Mouse (Mus musculus): ENCODE data around the gene Tmem132c.

Gene Tmem132c

DNA sequence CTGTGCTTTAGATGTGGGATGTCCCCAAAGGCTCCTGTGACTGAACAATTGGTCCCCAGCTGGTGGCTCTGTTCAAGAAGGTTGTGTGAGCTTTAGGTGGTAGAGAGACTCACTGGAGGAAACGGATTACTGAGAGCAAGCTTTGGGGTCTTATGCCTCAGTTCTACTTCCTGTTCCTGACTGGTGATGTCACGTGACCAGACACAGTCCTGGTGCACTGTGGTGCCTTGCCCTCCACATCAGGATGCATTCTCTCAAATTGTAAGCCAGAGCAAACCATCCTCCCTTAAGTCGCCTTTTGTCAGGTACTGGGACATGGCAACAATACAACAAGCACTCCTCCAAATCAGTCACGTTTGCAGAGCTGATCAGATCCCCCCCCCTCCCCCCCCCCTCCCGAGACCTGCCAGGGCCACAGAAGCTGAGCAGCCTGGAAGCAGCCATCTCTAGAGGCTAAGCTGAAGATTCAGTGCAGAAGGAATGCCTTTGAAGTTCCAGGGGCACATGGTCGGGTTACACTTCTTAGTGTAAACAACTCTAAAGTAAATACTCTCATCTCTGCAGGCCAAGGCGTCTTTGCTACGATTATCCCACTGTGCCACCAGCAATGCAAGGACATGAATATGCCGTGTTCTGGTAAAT, 164.5 kb downstream of the Tmem132c start:
- no peak for DNase-seq (ENCODE audit: low spot score)

DNA sequence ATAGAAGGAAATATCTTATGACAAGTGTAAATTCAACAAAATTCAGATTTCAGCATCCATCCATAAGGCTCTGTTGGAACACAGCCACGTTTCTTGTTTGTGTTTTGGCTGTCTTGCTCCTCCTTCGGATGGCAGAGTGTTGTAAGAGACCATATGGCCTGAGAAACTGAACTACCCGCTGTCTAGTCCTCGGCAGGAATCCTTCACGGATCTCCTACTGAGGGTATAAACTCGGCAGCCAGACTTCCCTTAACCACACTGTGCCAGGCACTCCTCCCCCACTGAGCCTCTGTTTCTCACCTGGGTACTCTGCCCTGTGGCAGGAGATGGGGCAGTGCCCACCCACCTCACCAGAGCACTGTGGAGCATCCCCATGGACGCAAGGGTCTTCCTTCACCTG, 174.9 kb downstream of the Tmem132c start:
- DNase-seq (ENCODE audit: low spot score), result no peak

DNA sequence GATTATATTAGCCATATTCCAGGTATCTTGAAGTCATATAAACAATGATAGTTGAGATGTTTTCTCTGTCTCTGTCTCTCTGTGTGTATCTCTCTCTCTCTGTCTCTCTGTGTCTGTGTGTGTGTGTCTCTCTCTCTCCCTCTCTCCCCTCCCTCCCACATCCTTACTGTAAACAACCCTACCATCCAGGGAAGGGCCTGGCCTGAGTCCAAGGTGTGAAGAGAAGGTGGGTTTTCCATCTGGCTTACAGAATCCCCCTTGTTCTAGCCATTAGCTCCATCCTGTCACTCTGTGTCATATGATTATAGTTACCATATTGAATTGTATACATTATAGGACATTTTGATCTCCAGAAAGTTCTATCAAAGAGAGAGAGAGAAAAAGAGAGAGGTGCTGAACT, 182.3 kb downstream of the Tmem132c start:
- no peak for DNase-seq (ENCODE audit: low spot score)

DNA sequence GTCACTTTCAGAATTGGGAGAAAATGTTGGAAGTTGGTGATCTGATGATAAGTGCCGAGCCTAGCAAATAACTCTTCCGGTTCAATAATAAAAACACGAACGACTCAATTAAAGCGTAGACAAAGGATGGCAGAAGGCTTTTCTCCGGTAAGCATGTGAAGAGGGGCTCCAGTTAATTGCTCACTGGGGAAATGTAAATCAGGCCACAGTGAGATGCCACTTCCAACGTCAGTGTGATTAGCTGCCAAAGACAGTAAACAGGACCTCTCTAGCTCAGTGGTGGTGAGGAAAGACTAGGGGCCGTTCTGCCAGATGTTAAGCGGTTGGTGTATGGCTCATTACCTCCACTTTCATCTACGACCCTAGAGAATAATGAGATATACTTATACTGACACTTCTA, 187.5 kb downstream of the Tmem132c start:
- DNase-seq (ENCODE audit: low spot score), result no peak

DNA sequence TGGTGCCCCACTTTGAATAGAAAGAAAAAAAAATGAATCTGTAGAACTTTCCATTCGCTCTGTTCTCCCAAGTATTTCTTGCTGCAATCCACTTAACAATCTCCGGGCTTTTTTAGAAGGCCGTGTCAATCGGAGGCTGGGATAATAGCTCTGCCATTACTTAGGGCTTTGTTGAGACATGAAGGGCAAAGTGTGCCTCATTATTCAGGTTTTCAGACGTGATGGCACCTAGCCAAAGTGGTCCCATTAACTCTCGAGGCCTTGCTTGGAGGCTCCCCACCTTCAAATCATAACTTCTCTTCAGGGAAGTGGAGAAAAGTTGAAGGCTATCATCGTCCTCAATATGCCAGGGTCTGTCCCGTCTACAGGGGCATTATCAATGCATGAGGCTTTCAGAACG, 190.0 kb downstream of the Tmem132c start:
- no peak for DNase-seq (ENCODE audit: low spot score)

DNA sequence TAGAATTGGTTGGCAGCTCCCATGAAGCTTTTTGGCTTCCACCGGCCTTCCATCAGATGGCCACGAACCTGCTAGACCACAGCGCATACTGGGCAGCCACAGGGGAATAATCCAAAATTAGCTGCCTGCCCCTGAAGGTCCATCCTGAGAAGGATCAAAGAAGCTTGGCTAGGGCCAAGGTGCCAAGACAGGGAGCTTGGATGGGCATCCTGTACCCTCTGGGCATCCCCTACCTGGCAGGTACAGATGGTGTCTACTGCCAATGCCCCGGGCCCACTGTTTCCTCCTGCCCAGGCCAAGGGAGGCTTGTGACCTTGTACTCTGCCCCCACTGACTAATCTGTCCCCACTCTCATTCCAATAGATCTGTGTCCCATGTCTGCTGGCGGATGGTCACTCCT, 195.2 kb downstream of the Tmem132c start:
- no peak for DNase-seq (ENCODE audit: low spot score)

DNA sequence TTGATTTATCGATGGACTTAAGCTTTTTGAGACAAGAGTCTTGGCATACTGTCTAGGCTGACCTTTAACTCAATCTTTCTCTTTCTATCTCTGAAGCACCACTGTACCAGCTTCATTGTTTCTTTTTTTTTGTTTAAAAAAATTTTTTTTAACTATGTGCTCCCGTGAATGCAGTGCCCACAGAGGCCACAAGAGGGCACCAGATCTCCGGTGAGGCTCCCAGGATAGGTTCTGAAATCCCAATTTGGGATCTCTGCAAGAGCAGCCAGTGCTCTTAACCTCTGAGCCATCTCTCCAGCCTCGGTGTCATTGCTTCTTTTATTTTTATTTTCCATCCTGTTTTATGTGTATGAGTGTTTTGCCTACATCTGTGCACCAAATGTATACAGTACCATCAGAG, 197.0 kb downstream of the Tmem132c start:
- no peak for DNase-seq (ENCODE audit: low spot score)

DNA sequence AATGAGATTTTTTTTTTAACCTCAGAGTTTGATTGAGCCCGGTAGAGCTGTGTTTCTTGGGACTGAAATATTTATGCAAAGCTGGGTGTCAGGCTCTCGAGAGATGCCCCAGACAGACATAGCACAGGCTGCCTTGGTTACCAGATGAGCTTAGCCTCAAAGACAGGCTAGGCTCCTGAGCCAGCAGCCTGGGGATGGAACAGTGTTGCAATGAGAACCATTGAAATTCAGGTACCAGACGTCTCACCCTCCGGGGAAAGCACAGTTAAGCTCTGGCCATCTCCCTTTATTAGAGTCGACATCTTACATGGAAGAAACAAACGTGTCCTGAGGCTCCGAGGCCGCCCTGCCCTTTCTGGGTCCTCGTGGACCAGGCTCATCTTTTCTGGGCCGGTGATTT, 200.4 kb downstream of the Tmem132c start:
- DNase-seq (ENCODE audit: low spot score), result no peak

DNA sequence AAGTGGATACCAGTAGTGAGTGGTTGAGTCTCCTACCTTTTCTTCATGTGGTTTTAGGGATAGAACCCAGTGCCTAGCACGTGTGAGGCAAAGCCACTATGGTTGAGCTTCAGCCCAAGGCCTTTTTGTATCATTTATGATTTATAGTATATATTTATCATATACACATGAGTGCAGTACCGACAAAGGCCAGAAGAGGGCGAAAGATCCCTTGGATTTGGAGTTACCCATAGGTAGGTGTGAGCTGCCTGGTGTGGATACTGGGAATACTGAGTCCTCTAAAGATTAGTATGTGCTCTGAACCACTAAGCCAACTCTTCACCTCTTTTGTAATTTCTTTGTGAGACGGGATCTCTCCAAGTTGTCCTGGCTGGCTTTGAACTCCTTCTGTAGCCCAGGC, 212.0 kb downstream of the Tmem132c start:
- peak; percentile 42 for DNase-seq (ENCODE audit: low spot score)

DNA sequence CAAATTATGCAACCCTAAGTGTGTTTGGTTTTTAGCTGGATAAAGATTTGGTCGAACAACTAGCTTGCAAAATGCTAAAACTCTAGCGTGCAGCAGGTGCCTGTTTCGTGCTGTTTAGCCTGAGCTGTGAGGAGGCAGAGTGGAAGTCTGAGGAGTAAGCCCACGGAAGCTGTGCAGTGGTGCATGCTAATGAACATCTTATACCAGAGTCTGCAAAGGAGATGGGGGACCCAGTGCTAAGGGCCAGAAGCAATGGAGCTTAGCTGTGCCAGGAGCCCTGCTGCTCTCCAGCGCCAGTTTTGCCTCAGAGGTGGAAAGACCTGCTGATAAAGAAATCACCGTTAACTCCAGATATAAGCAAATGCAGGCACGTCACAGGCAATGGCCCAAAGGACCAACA, 212.5 kb downstream of the Tmem132c start:
- DNase-seq (ENCODE audit: low spot score), result no peak

DNA sequence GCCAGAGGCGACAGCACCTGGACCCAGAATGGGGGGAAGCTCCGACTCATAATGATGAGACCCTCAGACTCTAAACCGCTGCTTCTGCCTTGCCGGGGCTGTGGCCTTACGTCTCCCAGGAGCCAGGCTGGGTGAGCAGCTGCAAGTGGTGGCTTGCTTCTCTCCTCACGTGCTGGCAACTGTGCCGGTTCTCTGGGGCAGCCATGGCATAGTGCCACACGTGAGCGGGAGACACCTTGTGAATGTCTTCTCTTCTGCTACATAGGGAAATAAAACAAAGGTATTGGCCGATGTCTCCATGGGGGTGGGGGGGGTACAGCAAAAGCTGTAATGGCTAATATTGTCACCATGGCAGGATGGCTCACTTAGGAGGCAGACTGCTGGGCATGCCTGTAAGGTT, 214.5 kb downstream of the Tmem132c start:
- no peak for DNase-seq (ENCODE audit: low spot score)

DNA sequence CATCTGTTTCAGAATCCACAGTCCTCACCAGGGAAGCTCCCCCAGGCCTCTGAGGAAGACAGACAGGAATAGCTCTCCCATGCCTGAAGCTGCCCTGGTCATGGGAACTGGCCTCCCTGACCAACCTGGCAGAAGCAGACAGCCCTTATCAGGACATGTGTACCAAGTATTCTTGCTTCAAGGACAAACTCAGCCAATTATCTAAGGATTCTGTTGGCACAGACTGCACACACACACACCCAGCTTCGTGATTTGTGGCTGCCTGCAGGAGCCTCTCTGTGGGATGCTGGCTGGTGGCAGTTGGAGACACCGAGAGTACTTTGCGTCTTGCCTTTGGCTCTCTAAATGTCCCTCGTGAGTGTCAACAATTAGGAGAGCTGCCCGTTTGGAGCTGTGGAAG, 226.5 kb downstream of the Tmem132c start:
- DNase-seq (ENCODE audit: low spot score), result peak; percentile 76

DNA sequence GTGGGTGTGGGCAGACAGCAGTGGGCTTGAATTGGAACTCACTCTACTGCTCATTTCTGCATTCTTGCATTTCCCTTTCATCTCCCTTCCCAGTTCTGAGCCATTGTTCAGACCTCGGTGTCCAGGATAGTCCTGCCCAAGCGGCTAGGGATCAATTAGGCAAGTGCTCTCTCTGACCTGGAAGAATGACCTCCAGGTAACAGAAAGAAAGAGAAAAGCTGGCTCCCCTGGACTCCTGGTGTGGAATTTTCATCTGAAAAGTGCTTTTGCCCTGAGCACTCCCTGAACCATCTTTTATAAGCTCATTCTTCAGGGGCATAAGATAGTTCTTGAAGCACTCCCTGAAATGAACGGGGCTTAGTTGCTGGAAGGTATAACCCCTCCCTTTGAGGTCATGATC, 228.7 kb downstream of the Tmem132c start:
- DNase-seq (ENCODE audit: low spot score), result no peak

DNA sequence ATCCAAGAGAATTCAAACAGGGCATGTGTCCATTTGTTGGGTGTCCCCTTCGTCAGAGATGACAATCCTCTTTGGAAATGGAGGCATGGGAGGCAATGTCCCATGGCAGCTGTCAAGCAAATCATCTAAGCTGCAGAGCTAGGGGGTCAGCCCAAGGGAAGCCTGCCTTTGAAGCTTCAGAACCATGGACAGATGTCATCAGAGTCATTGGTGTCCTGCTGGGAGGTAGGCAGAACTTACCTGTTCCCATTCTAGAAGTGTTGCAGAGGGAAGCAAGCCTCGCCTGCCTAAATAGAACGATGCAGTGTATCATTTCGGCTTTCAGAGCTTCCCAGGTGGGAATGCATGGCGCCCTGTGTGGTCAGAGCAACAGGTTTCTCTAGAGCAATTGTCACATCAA, 230.3 kb downstream of the Tmem132c start:
- no peak for DNase-seq (ENCODE audit: low spot score)

DNA sequence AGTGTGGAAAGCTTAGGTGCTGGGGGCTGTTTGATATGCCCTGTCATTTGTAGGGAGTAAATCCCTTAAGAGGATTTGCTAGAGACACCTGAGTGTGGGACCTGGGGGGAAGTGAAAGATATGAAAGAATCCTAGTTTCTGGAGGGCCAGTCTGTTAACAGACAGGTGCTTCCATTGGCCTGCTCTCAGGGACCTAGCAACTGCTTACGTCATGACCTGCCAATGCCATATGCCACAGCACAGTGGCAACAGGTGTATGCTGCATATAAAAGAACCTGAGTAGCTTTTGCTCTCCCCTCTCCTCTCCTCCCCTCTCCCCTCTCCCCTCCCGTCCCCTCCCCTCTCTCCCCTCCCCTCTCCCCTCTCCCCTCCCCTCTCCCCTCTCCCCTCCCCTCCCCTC, 232.1 kb downstream of the Tmem132c start:
- DNase-seq (ENCODE audit: low spot score), result no peak

DNA sequence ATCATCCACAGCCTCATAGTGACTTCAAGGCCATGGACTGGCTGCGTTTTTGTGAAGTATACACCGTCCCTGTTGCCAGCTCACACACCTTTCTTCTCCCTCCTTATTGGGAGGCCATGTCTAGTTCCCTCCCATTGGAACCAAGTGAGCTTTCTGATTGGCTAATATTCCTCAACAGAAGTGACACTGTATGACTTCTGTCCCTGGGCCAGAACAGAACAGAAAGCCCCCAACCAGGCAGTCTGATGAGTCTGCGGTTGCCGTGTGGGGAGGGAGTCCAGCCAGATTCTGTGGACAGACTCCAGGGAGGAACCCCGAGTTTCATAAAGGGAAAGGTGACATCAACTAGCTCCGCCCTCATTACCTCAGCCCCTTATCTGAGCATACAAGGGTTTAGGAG, 233.2 kb downstream of the Tmem132c start:
- DNase-seq (ENCODE audit: low spot score), result no peak

DNA sequence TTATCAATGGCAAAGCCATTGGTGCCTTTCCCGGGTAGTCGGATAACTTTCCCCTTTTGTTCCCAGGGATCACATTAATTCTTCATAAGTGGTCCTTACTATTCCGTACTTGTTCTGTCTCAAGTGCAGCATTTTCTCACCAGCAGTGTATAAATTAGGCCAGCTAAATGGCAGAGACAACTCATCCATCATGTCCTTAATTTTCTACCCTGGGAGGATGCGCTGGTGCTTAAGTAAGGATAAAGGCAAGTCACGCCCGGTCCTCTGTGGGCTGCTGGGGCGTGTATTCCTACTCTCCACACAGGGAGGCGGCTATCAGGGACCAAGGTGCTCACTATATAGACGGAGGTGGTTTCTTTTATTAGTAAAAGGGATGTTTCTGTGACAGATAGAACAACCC, 236.2 kb downstream of the Tmem132c start:
- DNase-seq (ENCODE audit: low spot score), result no peak

DNA sequence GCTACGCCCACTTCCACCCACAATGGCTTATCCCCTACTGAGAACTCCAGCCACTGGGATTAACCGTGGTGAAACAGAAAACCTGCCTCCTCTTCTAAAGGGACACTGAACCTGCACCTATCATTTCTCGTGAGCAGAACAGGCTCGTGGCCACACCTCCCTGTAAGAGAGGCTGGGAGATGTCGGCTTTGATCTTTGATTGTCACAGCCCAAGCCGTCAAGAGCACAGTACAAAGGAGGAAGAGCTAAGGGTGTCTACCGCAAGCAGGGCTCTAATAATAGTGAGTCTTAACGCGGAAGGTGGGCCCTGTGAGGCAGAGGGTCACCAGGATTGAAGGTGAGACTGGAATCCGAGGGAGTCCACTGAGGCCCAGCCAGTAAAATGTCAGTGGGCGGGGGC, 236.7 kb downstream of the Tmem132c start:
- no peak for DNase-seq (ENCODE audit: low spot score)

DNA sequence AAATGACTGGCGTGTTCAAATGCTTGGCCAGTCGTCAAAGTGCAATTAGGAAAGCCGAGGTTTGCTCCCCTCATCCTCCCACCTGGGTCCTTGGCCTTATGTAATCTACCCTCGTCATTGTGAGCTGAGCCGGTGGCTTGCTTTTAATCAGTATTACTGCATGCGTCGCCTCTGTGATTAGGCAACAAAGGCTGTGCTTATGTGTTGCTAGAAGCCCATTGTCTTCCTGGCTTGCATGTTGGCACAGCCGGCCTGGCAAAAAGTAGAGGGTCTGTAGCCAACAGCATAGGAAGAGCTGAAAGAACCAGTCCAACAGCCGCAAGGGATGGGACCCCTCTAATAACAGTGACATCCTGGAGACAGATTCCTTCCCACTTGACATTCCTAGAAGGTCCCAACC, 239.3 kb downstream of the Tmem132c start:
- peak; percentile 16 for DNase-seq (ENCODE audit: low spot score)

DNA sequence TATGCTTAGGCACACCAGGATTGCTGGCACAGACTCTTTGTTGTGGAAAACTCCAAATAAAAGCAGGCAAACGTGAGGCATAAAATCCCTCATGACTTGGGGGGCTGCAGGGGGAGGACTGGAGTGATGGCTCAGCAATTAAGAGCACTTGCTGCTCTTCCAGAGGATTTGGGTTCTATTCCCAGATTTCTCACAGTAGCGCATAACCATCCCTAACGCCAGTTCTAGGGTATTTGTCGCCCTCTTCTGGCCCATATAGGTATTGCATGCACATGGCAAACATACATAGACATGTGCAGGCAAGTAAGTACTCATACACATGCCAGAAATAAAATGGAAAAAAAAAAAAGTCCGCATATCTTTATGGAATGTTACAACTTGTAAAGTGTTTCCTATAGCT, 239.8 kb downstream of the Tmem132c start:
- DNase-seq (ENCODE audit: low spot score), result peak; percentile 46

DNA sequence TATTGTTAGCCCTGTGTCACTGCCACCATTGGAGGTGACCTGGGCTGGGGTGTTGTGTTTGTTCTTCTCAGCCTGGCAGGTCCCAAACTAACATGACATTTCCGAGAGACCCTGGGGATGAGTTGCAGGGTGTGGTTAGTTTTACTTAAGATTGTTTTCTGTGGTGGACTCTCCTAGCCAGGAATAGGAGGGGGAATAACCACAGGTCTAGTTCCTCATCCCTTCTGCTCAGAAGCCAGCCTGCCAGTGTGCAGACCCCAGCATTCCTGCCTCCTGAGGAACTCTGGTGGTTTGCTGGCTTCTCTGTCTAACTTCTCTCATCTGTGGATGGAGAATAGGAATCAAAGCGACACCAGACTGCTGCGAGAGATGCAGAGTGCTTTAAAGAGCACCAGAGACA, 240.7 kb downstream of the Tmem132c start:
- no peak for DNase-seq (ENCODE audit: low spot score)

DNA sequence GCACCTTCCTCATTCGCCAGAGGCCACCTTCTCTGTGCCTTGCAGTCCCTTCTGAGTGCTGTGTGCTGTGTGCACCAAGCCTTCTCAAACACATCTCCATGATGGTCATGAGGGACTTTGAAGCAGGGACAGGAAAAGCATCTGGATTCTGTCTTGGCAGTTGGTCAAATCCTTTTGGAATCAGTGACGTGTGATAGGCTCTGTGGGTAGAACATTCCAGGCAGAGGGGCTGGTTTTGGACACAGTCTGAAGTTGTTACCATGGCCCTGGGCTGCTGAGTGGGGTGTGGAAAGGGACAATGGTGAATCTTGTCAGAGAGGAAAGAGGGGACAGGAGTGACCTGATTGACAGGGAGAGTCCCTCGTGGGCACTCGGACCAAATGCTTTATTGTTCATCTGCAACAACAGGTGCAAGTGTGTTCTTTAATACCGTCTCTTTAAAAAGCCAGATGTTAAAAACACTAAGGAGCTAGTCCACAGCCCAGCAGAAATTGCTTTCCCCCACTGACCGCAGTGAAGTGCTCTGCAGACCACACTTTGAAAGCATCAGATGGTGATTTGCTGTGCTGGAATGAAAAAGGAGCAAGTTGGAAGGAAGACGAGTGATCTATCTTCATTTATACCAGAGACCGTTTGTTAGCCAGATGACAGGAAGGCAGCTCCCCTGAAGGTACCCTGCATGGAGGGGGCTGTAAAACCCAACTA, 242.5 kb downstream of the Tmem132c start:
- no peak for DNase-seq (ENCODE audit: low spot score)

DNA sequence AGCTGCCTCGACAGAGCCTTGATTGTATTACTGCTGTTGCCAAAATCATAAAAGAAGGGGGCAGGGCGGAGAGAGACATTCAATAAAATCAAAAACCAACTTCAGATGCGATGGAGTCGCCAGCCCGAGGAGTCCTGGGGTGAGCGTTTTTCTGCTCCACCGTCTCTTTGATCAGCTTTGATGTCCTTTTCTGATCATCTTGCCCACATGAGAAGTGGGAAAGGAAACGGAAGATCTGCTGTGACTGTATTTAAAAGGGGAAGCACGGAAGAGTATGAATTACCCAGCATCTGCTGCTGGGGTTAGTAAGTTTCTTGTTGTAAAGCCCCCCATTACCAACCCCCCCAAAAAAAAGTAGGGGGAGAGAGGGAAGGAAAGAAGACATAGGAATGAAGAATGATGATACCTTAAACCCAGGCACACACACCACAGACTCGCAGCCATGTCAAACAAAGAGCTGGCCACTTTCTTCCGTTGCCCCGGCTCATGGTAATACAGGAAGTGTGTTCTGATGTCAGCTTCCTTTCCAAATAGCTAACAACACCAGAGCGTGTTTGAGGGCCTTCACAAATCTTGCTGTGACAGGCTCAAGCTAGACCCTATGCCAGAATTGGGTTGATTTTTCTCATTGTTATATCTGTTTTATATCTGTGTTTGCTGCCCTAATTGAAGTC, 243.3 kb downstream of the Tmem132c start:
- no peak for DNase-seq (ENCODE audit: low spot score)

DNA sequence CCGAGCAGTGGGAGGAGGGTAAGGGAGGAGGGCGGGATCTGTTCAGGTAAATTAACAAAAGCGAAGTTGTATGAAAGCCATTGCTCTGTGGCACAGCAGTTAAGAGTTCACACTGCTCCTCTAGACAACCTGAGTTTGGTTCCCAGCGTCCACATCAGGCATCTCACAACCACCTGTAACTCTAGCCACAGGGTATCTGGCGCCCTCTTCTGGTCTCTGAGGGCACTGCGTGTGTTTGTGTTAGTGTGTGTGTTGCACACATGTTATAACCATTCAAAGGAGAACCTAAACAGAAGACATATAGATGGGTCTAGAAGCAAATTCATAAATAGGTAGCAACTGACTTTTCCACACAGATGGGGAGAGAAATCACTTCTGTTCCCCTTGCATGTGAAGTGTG, 245.6 kb downstream of the Tmem132c start:
- DNase-seq (ENCODE audit: low spot score), result peak; percentile 23

Measured in testis, postnatal 14 days (tissue).